Mouse (Mus musculus) heart, adult 10 weeks (tissue): ENCODE data around the gene Magt1. TPM values are rescaled to one million over a fixed set of nuclear protein-coding genes. Genes with fewer than 3 reads are reported as not detected.

Experiments used
- polyA plus RNA-seq: library from polyadenylated mRNA; stranded (reverse); fragments of 350-450 nt; fragmentation: Illumina TruSeq; extraction: RNeasy Lipid Tissue Mini Kit (QIAGEN cat#74804); gene quantifications from one replicate; pipeline ENCODE4 v1.2.3, GENCODE M21; 2014; ENCODE audit warnings: low read depth, low replicate concordance

Magt1 gene
- 23.1 TPM for polyA plus RNA-seq

DNA sequence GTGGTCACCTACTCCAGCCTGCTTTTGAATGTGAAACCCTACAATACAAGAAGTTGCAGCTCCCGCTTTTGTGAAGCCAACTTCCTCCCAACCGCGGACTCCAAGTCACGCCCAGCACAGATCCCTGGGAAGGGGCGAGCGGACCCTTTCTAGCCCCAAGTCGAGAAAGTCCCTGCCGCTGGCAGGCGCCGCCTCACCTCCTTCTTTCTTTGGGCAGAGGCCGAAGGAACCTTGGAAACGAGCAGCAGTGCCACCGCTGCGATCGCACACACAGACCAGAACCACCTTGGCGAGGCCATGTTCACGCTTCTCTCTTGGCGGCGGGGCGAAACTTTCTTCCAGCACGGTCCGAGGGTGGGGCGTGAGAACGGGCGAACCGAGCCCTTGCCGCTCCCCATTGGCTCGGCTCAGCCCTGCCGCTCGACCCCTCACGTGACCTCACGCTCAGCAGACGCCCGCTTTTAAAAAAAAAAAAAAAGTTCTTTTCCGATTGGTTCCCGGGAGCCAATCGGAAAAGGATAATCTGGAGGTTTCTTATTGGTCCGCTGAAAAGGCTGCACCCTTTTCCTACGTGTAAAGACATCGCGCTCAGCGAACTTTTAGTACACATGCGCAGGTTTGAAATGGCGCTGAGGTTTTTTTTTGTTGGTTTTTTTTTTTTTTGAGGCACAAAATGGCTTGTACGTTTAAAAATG is at the start of gene Magt1:
Gene Magt1, minus strand, starts transcription at position 442 of the 695 bp plus-strand sequence.

DNA sequence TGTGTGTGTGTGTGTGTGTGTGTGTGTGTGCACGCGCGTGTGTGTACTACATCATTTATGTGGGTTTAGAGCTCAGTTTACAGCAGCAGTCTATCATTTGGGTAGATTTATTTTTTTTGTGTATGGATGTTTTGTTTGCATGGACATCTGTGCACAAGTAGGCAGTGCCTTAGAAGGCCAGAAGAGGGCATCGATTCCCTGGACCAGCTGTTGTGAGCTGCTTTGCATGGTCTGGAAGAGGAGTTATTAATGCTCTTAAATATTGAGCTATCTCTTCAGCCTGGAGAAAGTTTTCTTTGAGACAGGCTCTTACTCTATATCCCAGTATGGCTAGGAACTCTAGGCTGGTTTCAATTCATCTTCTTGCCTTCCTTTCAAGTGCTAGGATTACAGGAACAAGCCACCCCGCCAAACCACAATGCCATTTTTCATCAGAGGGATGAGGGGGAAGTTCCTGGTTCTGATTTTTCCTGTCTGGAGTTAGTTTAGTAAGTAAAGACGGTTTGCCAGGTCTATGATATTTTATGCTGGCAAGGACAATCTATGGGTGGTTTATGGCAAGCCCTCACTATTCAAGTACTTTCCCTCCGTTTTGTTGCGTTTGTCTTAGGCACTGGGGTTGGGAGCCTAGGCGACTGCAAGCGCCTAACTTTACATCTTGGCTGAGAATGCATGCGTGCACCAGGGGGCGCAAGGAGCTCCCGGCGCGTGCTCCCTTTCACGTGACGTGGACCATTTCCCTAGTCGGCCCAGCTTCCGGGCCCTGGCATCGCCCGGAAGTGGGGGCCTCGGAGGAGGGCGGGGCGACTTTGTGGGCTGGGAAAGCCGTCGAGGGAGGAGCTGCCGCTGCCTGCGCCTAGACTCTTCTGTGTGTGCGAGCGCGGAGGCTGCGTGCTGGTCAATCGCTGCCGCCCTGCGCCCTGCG is 15.0 kb upstream of the Magt1 start, which contains the start of gene Atp7a:
Gene Atp7a, plus strand, starts transcription at position 859 of the 925 bp plus-strand sequence.

DNA sequence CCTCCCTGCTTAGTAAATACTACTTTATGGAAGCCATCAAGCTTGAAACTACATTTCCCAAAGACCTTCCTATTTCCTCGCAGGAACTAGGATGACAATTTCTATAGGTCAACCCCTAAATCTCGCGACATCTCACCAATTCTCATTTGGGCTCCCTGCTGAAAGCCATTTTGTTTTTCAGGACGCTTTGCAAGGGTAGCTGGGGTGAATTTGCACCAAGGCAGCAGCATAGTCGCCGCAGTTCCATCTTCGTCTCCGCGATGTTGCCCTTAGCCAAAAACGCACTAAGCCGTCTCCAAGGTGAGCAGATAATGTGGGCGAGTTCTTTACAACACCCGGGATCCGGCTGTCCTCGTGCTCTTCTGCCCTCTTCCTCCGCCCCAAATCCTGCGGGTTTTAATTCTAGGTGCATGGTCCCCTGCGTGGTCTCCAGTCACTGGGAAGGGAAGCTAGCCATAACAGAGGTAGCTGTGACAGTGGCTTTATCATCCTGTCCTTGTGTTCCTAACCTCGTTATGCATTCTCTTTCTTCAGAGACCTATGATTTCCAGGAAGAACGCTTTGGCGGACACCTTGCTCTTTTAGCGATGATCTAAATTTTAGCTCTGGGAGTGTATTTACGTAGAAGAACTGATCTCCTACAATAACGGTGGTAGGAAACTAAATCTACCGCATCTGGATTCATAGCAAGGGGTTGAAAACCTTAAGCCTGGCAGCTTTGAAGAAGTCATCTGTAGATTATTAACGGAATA is 4.0 kb upstream of the Magt1 start, which contains the start of gene Cox7b:
Gene Cox7b, plus strand, starts transcription at position 130 of the 752 bp plus-strand sequence.

DNA sequence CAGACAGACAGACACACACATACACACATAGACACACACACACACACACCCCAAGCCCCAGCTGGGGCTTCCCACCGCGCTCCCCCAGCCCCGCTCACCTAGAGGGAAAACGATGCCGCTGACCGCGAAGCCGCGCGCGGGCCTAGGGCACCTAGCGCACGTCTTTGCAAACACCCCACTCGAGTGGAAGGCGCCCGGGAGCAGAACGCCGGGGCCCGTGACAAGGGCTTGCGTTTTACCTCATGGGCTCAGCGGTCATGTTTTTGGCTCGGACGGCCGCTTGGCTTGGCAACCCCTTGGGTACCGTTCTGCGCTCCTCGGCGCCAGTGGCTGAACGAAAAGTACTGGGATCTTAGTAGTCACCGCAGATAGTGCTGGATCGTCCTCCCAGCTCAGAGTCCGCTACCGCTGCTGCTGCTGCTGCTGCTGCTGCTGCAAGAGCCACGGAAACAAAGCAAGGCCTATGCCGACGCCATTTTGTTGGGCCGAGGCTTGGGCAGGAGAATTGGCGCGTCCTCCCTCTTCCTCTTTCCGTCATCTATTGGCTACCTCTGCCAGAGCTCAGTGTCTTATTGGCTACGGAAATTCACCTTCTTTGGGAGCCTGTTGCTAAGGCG is 82.7 kb downstream of the Magt1 start, which contains the start of gene Atrx:
Gene Atrx, minus strand, starts transcription at position 543 of the 617 bp plus-strand sequence.

Other genes with a start within 250 kb of the Magt1 start
- 12.0 TPM for gene Fgf16, start 247.6 kb downstream of the Magt1 start, polyA plus RNA-seq
- gene Atrx, start 82.5 kb downstream of the Magt1 start, polyA plus RNA-seq = 40.0 TPM
- 1,669 TPM for gene Cox7b, start 3.8 kb upstream of the Magt1 start, polyA plus RNA-seq
- 4.1 TPM for gene Atp7a, start 15.4 kb upstream of the Magt1 start, polyA plus RNA-seq
- gene Tlr13, start 131.3 kb upstream of the Magt1 start, polyA plus RNA-seq = 0.63 TPM
- 510 TPM for gene Pgk1, start 175.2 kb upstream of the Magt1 start, polyA plus RNA-seq
- 14.9 TPM for gene Taf9b, start 209.3 kb upstream of the Magt1 start, polyA plus RNA-seq
- not detected for gene Fnd3c2, start 243.5 kb upstream of the Magt1 start, polyA plus RNA-seq